Mouse (Mus musculus): ENCODE measurements around the gene Rpa1. TPM values are rescaled to one million over a fixed set of nuclear protein-coding genes. Genes with fewer than 3 reads are reported as not detected.
A peak's percentile ranks its signal among the peaks of the same experiment; 100 is the strongest.

The Rpa1 gene
- polyA plus RNA-seq, 2 experiments: 79.9 to 92.7 TPM

DNA sequence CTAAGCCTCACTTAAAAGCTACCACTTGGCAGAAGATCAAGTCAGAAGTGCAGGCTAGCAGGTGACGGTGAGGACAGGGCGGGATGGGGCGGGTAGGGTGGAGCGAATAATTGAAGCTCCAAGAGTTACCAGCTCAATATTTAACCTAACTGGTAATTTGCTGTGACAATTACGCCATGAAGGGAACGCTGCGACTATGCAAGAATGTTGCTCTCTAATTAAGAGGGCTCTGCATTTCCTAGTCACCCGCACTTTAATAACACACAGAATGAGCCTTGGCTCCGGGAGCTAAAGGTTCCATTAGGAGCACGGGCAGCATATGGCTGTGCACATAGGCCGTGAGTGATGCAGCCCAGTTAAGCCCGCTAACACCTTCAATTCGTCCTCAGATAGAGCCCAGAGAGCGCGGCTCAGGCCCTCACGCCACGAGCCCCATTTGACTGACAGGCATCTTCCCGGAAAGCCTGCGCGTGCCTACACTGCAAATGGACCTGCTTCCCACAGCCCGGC lies 54.2 kb downstream of the Rpa1 start:
- no peaks in the 10 kb centered on the region; the same call in 1 of the 2 replicates for H3K27me3 ChIP-seq (ENCODE audit: control insufficient read depth, insufficient read depth, low read length)
- no peaks in the 10 kb centered on the region for H3K9me3 ChIP-seq (ENCODE audit: control insufficient read depth, low read length)
- peaks cover 8% of the 10 kb centered on the region; the same call in 1 of the 2 replicates for H3K4me1 ChIP-seq (ENCODE audit: control insufficient read depth, insufficient read depth, low read length)
- H3K9ac ChIP-seq (ENCODE audit: low read depth, low read length, severe bottlenecking): no peak overlapping the region
- no peak overlapping the region for H3K4me3 ChIP-seq (replicated peaks; ENCODE audit: low read length)
- WGBS: 27% methylated on average over 21 of the region's 21 CpGs
- no peak overlapping the region for H3K4me2 ChIP-seq (replicated peaks; ENCODE audit: low read depth, low read length, severe bottlenecking)
- no peak for DNase-seq (ENCODE audit: low spot score)
- H3K36me3 ChIP-seq (ENCODE audit: control insufficient read depth, insufficient read depth, low read length): no peaks in the 10 kb centered on the region
- no peak for ATAC-seq (ENCODE audit: low FRiP score, low read depth)
- no peak for TF ChIP-seq POLR2A (IDR thresholded peaks at IDR 0.05; ENCODE audit: borderline replicate concordance, extremely low read depth, insufficient read depth, insufficient read length)
- no peak overlapping the region for H3K27ac ChIP-seq (replicated peaks; ENCODE audit: low read depth, low read length)

DNA sequence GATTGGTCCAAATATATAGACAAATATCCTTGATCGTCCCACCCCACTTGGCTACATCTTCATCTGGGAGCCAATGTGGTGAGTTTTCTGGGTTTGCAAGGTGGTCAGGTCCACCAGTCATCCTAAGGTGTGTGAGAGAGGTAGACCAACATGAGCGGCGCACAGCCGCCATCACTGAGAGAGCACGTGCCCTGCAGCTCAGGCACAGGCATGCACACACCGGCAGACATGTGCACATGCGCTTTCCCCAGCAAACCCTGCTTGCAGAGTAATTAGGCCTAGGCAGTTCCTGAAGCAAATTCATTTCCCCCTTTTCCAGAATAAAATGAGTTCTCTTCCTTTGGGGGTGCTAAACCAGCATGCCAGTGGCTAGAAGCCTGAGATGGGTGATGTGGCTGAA lies 55.8 kb downstream of the Rpa1 start:
- H3K4me3 ChIP-seq (replicated peaks; ENCODE audit: low read length): no peak overlapping the region
- no peaks in the 10 kb centered on the region; the same call in 1 of the 2 replicates for H3K27me3 ChIP-seq (ENCODE audit: control insufficient read depth, insufficient read depth, low read length)
- no peak overlapping the region for H3K27ac ChIP-seq (replicated peaks; ENCODE audit: low read depth, low read length)
- no peak overlapping the region for H3K9ac ChIP-seq (ENCODE audit: low read depth, low read length, severe bottlenecking)
- H3K4me1 ChIP-seq (ENCODE audit: control insufficient read depth, insufficient read depth, low read length): peaks cover 6% of the 10 kb centered on the region; the same call in 1 of the 2 replicates
- no peak for TF ChIP-seq POLR2A (IDR thresholded peaks at IDR 0.05; ENCODE audit: borderline replicate concordance, extremely low read depth, insufficient read depth, insufficient read length)
- H3K36me3 ChIP-seq (ENCODE audit: control insufficient read depth, insufficient read depth, low read length): no peaks in the 10 kb centered on the region
- H3K9me3 ChIP-seq (ENCODE audit: control insufficient read depth, low read length): no peaks in the 10 kb centered on the region
- no peak overlapping the region for H3K4me2 ChIP-seq (replicated peaks; ENCODE audit: low read depth, low read length, severe bottlenecking)
- WGBS: 69% methylated on average over 7 of the region's 7 CpGs
- ATAC-seq (ENCODE audit: low FRiP score, low read depth) (no peak), DNase-seq (ENCODE audit: low spot score) (no peak)

DNA sequence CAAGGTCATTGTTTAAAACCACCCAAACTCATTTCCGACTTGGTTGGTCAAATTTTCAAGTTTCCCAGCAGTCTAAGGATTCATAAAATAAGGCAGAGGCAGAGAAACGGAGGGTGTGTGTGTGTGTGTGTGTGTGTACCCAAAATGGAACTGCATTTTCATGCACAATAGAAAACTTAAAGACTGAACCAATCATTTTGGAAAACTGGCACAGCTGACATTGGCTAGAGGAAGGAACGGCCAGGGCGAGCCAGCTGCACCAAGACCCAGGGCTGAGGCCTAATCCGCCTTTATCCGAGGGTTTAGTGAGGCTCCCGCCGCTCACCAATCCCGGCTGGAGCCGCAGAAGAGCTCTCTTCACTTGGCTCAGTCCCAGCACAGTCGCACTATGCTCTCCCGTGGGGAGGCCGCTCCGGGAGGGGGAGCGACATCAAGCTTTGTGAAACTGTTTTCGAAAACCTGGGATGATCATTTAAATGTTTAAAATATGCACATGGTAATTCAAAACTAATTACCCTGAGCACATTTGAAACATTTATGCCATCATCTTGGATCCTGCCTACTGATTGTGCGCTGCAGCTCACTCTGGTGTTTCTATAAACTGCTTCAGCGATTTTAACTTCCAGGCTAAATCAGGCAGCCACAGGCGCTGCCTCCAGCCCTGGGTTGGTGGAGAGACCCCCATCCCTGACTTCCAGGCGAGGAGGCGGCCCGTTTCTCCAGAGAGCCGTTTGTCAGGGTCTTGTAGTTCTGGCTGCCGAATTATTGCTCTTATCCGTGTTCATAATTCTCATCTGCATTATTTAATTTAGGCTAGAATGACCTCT lies 56.5 kb downstream of the Rpa1 start:
- Histone ChIP-seq H3K4me2 (replicated peaks; ENCODE audit: low read depth, low read length, severe bottlenecking) (no peak overlapping the region), H3K27me3 (ENCODE audit: control insufficient read depth, insufficient read depth, low read length) (no peaks in the 10 kb centered on the region; the same call in 1 of the 2 replicates), H3K27ac (replicated peaks; ENCODE audit: low read depth, low read length) (no peak overlapping the region), H3K4me1 (ENCODE audit: control insufficient read depth, insufficient read depth, low read length) (peaks cover 6% of the 10 kb centered on the region; the same call in 1 of the 2 replicates), H3K9me3 (ENCODE audit: control insufficient read depth, low read length) (no peaks in the 10 kb centered on the region), H3K36me3 (ENCODE audit: control insufficient read depth, insufficient read depth, low read length) (no peaks in the 10 kb centered on the region), H3K4me3 (replicated peaks; ENCODE audit: low read length) (no peak overlapping the region), H3K9ac (ENCODE audit: low read depth, low read length, severe bottlenecking) (no peak overlapping the region)
- peak; percentile 23; the same call in 1 of the 2 replicates for ATAC-seq (ENCODE audit: low FRiP score, low read depth)
- 30% methylated on average over 25 of the region's 25 CpGs for WGBS
- no peak for TF ChIP-seq POLR2A (IDR thresholded peaks at IDR 0.05; ENCODE audit: borderline replicate concordance, extremely low read depth, insufficient read depth, insufficient read length)
- DNase-seq (ENCODE audit: low spot score): peak; percentile 54

DNA sequence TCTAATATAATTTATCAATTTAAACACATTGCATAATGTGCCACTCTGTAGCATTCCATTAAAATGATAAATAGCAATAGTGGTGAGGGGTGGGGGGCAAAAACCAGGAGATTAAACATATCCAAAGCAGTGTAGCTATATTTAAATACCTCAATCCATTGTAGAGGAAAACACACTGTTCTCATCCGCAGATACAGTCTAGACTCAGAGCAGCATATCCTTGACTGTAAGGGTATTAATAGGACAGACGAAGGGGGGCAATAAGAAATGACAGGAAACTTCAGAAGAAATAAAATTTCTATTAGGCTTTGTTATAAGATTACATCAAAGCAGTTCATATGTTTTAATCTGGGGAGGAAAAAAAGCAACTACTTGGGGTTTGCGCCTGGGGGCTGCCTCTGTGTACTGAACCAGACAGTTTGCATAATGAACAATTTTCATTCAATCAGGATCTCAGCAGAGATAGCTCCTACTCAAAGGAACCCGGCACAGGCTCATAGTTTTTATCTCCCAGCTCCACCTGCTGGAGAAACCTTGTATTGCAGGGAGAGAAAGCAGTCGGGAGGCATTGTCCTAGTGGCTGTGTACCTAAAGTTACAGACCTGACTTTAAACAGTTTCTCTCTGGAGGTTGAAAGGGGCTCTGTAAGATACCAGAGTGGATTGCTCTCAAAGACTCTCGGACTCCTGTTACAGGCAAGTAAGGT lies 57.4 kb downstream of the Rpa1 start:
- H3K9me3 ChIP-seq (ENCODE audit: control insufficient read depth, low read length): no peaks in the 10 kb centered on the region
- ATAC-seq (ENCODE audit: low FRiP score, low read depth) (peak; percentile 76), DNase-seq (ENCODE audit: low spot score) (peak; percentile 89)
- no peaks in the 10 kb centered on the region for H3K36me3 ChIP-seq (ENCODE audit: control insufficient read depth, insufficient read depth, low read length)
- no peaks in the 10 kb centered on the region; the same call in 1 of the 2 replicates for H3K27me3 ChIP-seq (ENCODE audit: control insufficient read depth, insufficient read depth, low read length)
- TF ChIP-seq POLR2A (IDR thresholded peaks at IDR 0.05; ENCODE audit: borderline replicate concordance, extremely low read depth, insufficient read depth, insufficient read length): 0 out of 2 replicates have a peak, but pooled peaks have one; percentile 23
- H3K27ac ChIP-seq (replicated peaks; ENCODE audit: low read depth, low read length): no peak overlapping the region
- H3K4me1 ChIP-seq (ENCODE audit: control insufficient read depth, insufficient read depth, low read length): peaks cover 6% of the 10 kb centered on the region; the same call in 1 of the 2 replicates
- H3K9ac ChIP-seq (ENCODE audit: low read depth, low read length, severe bottlenecking): no peak overlapping the region
- 19% methylated on average over 6 of the region's 6 CpGs for WGBS
- H3K4me3 ChIP-seq (replicated peaks; ENCODE audit: low read length): no peak overlapping the region
- no peak overlapping the region for H3K4me2 ChIP-seq (replicated peaks; ENCODE audit: low read depth, low read length, severe bottlenecking)

DNA sequence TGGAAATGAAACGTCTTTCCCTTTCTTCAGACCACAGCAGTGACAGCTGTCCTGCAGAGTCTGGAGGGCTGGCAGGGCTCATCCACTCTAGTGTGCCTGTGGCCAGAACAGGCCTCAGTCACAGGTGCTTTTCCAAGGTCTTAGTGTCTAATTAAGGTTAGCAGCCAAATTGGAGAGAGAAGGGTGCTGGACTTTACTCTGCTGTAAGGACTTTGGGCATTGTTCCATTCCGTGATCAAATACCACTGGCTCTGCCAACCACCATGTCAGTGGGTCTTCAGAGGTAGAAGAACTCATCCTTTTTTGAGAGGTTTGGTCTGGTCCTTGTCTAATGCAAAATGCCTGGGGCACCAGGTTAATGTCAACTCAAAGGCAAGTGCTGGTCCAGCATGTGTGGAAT lies 59.0 kb downstream of the Rpa1 start:
- Histone ChIP-seq H3K27me3 (ENCODE audit: control insufficient read depth, insufficient read depth, low read length) (no peaks in the 10 kb centered on the region; the same call in 1 of the 2 replicates), H3K4me3 (replicated peaks; ENCODE audit: low read length) (no peak overlapping the region), H3K4me2 (replicated peaks; ENCODE audit: low read depth, low read length, severe bottlenecking) (no peak overlapping the region), H3K4me1 (ENCODE audit: control insufficient read depth, insufficient read depth, low read length) (peaks cover 6% of the 10 kb centered on the region; the same call in 1 of the 2 replicates), H3K9me3 (ENCODE audit: control insufficient read depth, low read length) (no peaks in the 10 kb centered on the region), H3K36me3 (ENCODE audit: control insufficient read depth, insufficient read depth, low read length) (no peaks in the 10 kb centered on the region), H3K27ac (replicated peaks; ENCODE audit: low read depth, low read length) (no peak overlapping the region), H3K9ac (ENCODE audit: low read depth, low read length, severe bottlenecking) (no peak overlapping the region)
- 65% methylated on average over 2 of the region's 2 CpGs for WGBS
- ATAC-seq (ENCODE audit: low FRiP score, low read depth) (no peak), DNase-seq (ENCODE audit: low spot score) (no peak)
- no peak for TF ChIP-seq POLR2A (IDR thresholded peaks at IDR 0.05; ENCODE audit: borderline replicate concordance, extremely low read depth, insufficient read depth, insufficient read length)
